Mouse (Mus musculus) hematopoietic stem cell, adult 5-6 weeks (primary cell): ENCODE results near the gene Abcc2. TPM values are rescaled to one million over a fixed set of nuclear protein-coding genes. Genes with fewer than 3 reads are reported as not detected.

Source experiments
- ATAC-seq, 2 experiments: fragments of 125-278 bp in 1 of 2; replicated peaks in 1 of 2; 2 replicates each; pipeline ENCODE4 v1.8.0; 2016 to 2017; ENCODE audit warnings: inconsistent platforms in 2 of 2, mild to moderate bottlenecking in 2 of 2, moderate number of reproducible peaks in 2 of 2, low read depth in 1 of 2, moderate TSS enrichment in 1 of 2; ENCODE audit not compliant: low FRiP score in 2 of 2, poor library complexity in 2 of 2, severe bottlenecking in 2 of 2, insufficient read depth in 1 of 2, low TSS enrichment in 1 of 2
- total RNA-seq: library from RNA; stranded (forward); fragments of 172-1452, 232-1000 nt; gene quantifications from 2 replicates; pipeline ENCODE4 v1.2.3, GENCODE M21; 2017

The Abcc2 gene
- total RNA-seq, 1 experiment from 2014 or later, result not detected

GRCm38 (mm10) chr19:43771499-43771969, 10.5 kb upstream of the Abcc2 start:
- ATAC-seq, result peak; percentile 95 to 98

GRCm38 (mm10) chr19:43772311-43772710, 9.7 kb upstream of the Abcc2 start:
- no peak for ATAC-seq

- ATAC-seq, result no peak
Observed at GRCm38 (mm10) chr19:43775433-43775832, 6.6 kb upstream of the Abcc2 start.

GRCm38 (mm10) chr19:43776561-43776960, 5.4 kb upstream of the Abcc2 start:
- no peak for ATAC-seq

- no peak for ATAC-seq
Observed at GRCm38 (mm10) chr19:43777308-43777707, 4.7 kb upstream of the Abcc2 start.

GRCm38 (mm10) chr19:43780391-43780790, 1.6 kb upstream of the Abcc2 start:
- ATAC-seq, result no peak

- ATAC-seq, result no peak
Observed at GRCm38 (mm10) chr19:43784761-43785160, 2.8 kb downstream of the Abcc2 start.

GRCm38 (mm10) chr19:43786249-43787026, 4.4 kb downstream of the Abcc2 start:
- ATAC-seq, result no peak; a peak in 1 of 4 replicates

- ATAC-seq, result no peak
Observed at GRCm38 (mm10) chr19:43789817-43790216, 7.8 kb downstream of the Abcc2 start.

GRCm38 (mm10) chr19:43792537-43792936, 10.5 kb downstream of the Abcc2 start:
- no peak for ATAC-seq

- ATAC-seq, result no peak
Observed at GRCm38 (mm10) chr19:43793951-43794350, 12.0 kb downstream of the Abcc2 start.

- ATAC-seq, result no peak
Observed at GRCm38 (mm10) chr19:43795511-43795910, 13.5 kb downstream of the Abcc2 start.

GRCm38 (mm10) chr19:43797216-43797615, 15.2 kb downstream of the Abcc2 start:
- no peak for ATAC-seq

GRCm38 (mm10) chr19:43801427-43802051, 19.5 kb downstream of the Abcc2 start:
- ATAC-seq, result no peak

GRCm38 (mm10) chr19:43803866-43804265, 21.9 kb downstream of the Abcc2 start:
- ATAC-seq, result no peak

GRCm38 (mm10) chr19:43809331-43809730, 27.3 kb downstream of the Abcc2 start:
- ATAC-seq, result no peak

- no peak for ATAC-seq
Observed at GRCm38 (mm10) chr19:43811419-43811818, 29.4 kb downstream of the Abcc2 start.

GRCm38 (mm10) chr19:43813315-43813714, 31.3 kb downstream of the Abcc2 start:
- ATAC-seq, result no peak
